Mouse (Mus musculus) midbrain, embryonic 14.5 days (tissue): Measurements from ENCODE around the gene Dis3l2. TPM values are rescaled to one million over a fixed set of nuclear protein-coding genes. Genes with fewer than 3 reads are reported as not detected.

ENCODE experiments used
- ATAC-seq: fragments of 200-750 bp; cut with Nextera tagmentation; 2 replicates; pipeline ENCODE4 v1.8.0; 2017; ENCODE audit warnings: moderate number of reproducible peaks, moderate library complexity; ENCODE audit not compliant: low FRiP score, low TSS enrichment
- DNase-seq: peaks from one replicate; pipeline ENCODE4 v3.0.0-alpha.2; 2015
- H3K27ac ChIP-seq: fragments of 300-500 bp; sonication (generic); replicated peaks from 2 replicates; pipeline ENCODE4 v1.5.1; 2014; ENCODE audit warnings: mild to moderate bottlenecking, low read depth, low read length, moderate library complexity
- H3K27me3 ChIP-seq: fragments of 300-500 bp; sonication (generic); 2 replicates; pipeline ENCODE4 v1.6.1; 2014; ENCODE audit warnings: low read length, control low read depth, mixed read lengths; ENCODE audit not compliant: control insufficient read depth, insufficient read depth
- H3K36me3 ChIP-seq: fragments of 300-500 bp; sonication (generic); 2 replicates; pipeline ENCODE4 v1.6.1; 2014; ENCODE audit warnings: low read length, control low read depth; ENCODE audit not compliant: control insufficient read depth, insufficient read depth
- H3K4me1 ChIP-seq: fragments of 300-500 bp; sonication (generic); 2 replicates; pipeline ENCODE4 v1.6.1; 2014; ENCODE audit warnings: mild to moderate bottlenecking, antibody characterized with exemption, low read length, control low read depth; ENCODE audit not compliant: control insufficient read depth, insufficient read depth
- H3K4me2 ChIP-seq: fragments of 300-500 bp; sonication (generic); 2 replicates; pipeline ENCODE4 v1.6.1; 2014; ENCODE audit warnings: mild to moderate bottlenecking, low read length, moderate library complexity
- H3K4me3 ChIP-seq: fragments of 300-500 bp; sonication (generic); replicated peaks from 2 replicates; pipeline ENCODE4 v1.5.1; 2014; ENCODE audit warnings: low read depth, low read length
- H3K9ac ChIP-seq: fragments of 300-500 bp; sonication (generic); replicated peaks from 2 replicates; pipeline ENCODE4 v1.6.1; 2014; ENCODE audit warnings: mild to moderate bottlenecking, low read length, moderate library complexity
- H3K9me3 ChIP-seq: fragments of 300-500 bp; sonication (generic); 2 replicates; pipeline ENCODE4 v1.6.1; 2016; ENCODE audit warnings: low read length, control low read depth, mixed read lengths; ENCODE audit not compliant: control insufficient read depth
- WGBS: fragments of 180-500 bp; shearing (Covaris S2); extraction: QIAGEN DNeasy Blood & Tissue Kit; methylation state at CpG from one replicate; pipeline ENCODE4 v1.1.7; 2014; 5-methylcytosine and 5-hydroxymethylcytosine counted together
- polyA plus RNA-seq: library from polyadenylated mRNA; unstranded; fragments of >200 nt; fragmentation: Nextera tagmentation; extraction: Ambion mirVana; gene quantifications from 2 replicates; pipeline ENCODE4 v1.2.1, GENCODE M21; 2014

Gene Dis3l2
- polyA plus RNA-seq, 1 experiment from 2014 or later: 39.9 TPM

- no peak for DNase-seq
- Histone ChIP-seq H3K27ac (no peak overlapping the region), H3K27me3 (no peaks in the 10 kb centered on the region), H3K4me1 (peaks cover 6% of the 10 kb centered on the region; the same call in 1 of the 2 replicates), H3K9ac (no peak overlapping the region), H3K4me3 (no peak overlapping the region), H3K9me3 (no peaks in the 10 kb centered on the region), H3K4me2 (no peak overlapping the region), H3K36me3 (no peaks in the 10 kb centered on the region)
- no peak for ATAC-seq
- 91% methylated on average over 5 of the region's 5 CpGs for WGBS
Observed at GRCm38 (mm10) chr1:87001365-87001764, 297.8 kb downstream of the Dis3l2 start.

- DNase-seq (peak; percentile 25), ATAC-seq (no peak)
- Histone ChIP-seq H3K4me3 (no peak overlapping the region), H3K4me1 (peaks cover 6% of the 10 kb centered on the region; the same call in 1 of the 2 replicates), H3K27me3 (no peaks in the 10 kb centered on the region), H3K27ac (no peak overlapping the region), H3K36me3 (no peaks in the 10 kb centered on the region), H3K4me2 (no peak overlapping the region), H3K9me3 (no peaks in the 10 kb centered on the region), H3K9ac (no peak overlapping the region)
- 44% methylated on average over 9 of the region's 9 CpGs for WGBS
Observed at GRCm38 (mm10) chr1:87002545-87003168, 299.0 kb downstream of the Dis3l2 start.

DNA sequence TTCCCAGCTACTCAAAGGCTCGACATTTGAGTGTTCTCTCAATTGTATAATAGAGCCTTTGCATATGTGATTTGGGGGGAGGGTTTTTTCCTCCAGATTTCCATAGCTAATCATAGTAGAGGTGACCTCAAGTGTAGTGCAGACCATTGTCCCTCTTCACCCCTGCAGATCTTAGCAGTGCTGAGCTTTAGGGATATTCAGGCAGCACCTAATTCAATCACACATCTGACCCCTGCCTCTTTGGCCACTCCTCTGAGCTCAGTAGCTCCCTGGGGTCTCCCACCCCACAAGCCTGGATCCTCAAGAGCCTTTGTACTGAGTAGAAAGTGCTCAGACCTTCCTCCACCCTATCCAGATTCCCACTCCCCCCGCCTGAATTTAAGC is 299.6 kb downstream of the Dis3l2 start:
- H3K4me2 ChIP-seq: no peak overlapping the region
- DNase-seq: no peak

DNA sequence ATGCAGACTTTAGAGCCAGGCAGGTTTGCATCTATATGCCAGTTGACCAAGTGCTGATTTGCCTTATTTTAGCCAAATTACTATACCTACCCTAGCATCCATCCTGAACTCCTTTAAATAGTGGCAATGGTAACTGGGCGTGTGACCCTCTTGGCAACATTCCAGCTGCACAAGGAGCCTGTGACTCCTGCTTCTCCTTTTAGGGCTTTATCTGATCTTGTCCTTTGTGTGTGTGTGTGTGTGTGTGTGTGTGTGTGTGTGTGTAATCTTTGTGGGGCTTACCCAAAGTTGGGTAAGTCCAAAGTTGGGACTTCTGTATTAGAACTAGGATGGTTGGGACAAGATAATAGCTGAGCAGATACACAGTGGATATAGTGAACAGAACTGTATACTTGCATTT is 302.8 kb downstream of the Dis3l2 start:
- Histone ChIP-seq H3K4me2 (no peak overlapping the region), H3K27ac (no peak overlapping the region), H3K9me3 (no peaks in the 10 kb centered on the region), H3K4me1 (peaks cover 6% of the 10 kb centered on the region; the same call in 1 of the 2 replicates), H3K27me3 (no peaks in the 10 kb centered on the region), H3K4me3 (no peak overlapping the region), H3K36me3 (no peaks in the 10 kb centered on the region), H3K9ac (no peak overlapping the region)
- no peak for ATAC-seq
- 96% methylated on average over 1 of the region's 1 CpGs for WGBS
- no peak for DNase-seq

More for the DNA sequence above, 299.6 kb downstream of the Dis3l2 start:
- peaks cover 6% of the 10 kb centered on the region; the same call in 1 of the 2 replicates for H3K4me1 ChIP-seq
- no peaks in the 10 kb centered on the region for H3K27me3 ChIP-seq
- 18% methylated on average over 2 of the region's 2 CpGs for WGBS
- no peaks in the 10 kb centered on the region for H3K9me3 ChIP-seq
- no peaks in the 10 kb centered on the region for H3K36me3 ChIP-seq
- no peak overlapping the region for H3K27ac ChIP-seq
- no peak overlapping the region for H3K4me3 ChIP-seq
- H3K9ac ChIP-seq: no peak overlapping the region
- no peak for ATAC-seq

DNA sequence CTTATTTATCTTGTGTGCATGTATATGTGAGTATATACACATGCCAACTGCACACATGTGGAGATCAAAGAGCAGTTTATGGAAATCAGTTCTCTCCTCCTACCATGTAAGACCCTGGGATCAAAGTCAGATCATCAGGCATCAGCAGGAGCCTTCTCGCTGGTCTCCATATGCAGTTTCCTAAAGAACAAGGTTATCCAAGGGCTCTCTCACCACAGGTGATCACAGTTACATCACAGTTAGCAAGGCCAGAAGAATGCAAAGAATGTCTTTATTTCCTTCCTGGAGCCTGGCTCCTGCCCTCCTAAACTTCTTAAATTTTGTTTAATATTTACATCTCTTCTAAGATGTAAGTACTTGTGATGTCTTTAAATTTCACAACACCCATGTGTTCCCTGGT is 304.6 kb downstream of the Dis3l2 start:
- Histone ChIP-seq H3K4me1 (peaks cover 2% of the 10 kb centered on the region; the same call in 1 of the 2 replicates), H3K4me2 (no peak overlapping the region), H3K36me3 (no peaks in the 10 kb centered on the region), H3K27me3 (no peaks in the 10 kb centered on the region), H3K9ac (no peak overlapping the region), H3K27ac (no peak overlapping the region), H3K4me3 (no peak overlapping the region), H3K9me3 (no peaks in the 10 kb centered on the region)
- ATAC-seq (no peak), DNase-seq (no peak)
- 40% methylated on average over 1 of the region's 1 CpGs for WGBS

DNA sequence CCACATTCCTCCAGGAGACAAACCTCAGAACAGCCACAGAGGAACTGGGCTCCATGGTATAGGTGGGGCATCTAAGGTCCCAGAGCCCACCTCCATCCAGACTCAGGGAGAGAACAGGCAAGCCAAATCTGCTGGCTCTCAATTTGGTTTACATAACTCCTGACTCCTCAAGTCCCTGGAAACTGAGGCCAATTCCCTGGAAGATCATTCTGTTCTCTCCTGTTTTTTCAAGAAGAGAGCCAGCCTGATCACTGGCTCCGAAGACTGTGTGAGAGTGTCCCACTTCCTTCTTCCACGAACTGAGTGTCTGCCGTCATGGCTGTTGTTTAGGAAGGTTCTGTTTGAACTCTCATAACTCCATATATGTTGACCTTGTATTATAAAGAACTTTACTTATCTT is 305.5 kb downstream of the Dis3l2 start:
- H3K27me3 ChIP-seq: no peaks in the 10 kb centered on the region
- DNase-seq (no peak), ATAC-seq (no peak)
- no peak overlapping the region for H3K4me3 ChIP-seq
- WGBS: 95% methylated on average over 3 of the region's 3 CpGs
- no peaks in the 10 kb centered on the region for H3K9me3 ChIP-seq
- H3K27ac ChIP-seq: no peak overlapping the region
- no peak overlapping the region for H3K4me2 ChIP-seq
- H3K4me1 ChIP-seq: no peaks in the 10 kb centered on the region
- H3K9ac ChIP-seq: no peak overlapping the region
- no peaks in the 10 kb centered on the region for H3K36me3 ChIP-seq

- no peaks in the 10 kb centered on the region for H3K36me3 ChIP-seq
- no peak overlapping the region for H3K9ac ChIP-seq
- H3K9me3 ChIP-seq: no peaks in the 10 kb centered on the region
- no peaks in the 10 kb centered on the region for H3K4me1 ChIP-seq
- H3K27ac ChIP-seq: no peak overlapping the region
- no peaks in the 10 kb centered on the region for H3K27me3 ChIP-seq
- 82% methylated on average over 12 of the region's 12 CpGs for WGBS
- H3K4me2 ChIP-seq: no peak overlapping the region
- DNase-seq: no peak
- H3K4me3 ChIP-seq: no peak overlapping the region
- no peak for ATAC-seq
Observed at GRCm38 (mm10) chr1:87010629-87011330, 307.2 kb downstream of the Dis3l2 start.

- H3K27me3 ChIP-seq: no peaks in the 10 kb centered on the region
- 81% methylated on average over 3 of the region's 3 CpGs for WGBS
- H3K36me3 ChIP-seq: no peaks in the 10 kb centered on the region
- H3K4me2 ChIP-seq: no peak overlapping the region
- H3K4me1 ChIP-seq: no peaks in the 10 kb centered on the region
- no peak overlapping the region for H3K4me3 ChIP-seq
- DNase-seq (no peak), ATAC-seq (no peak)
- H3K27ac ChIP-seq: no peak overlapping the region
- no peaks in the 10 kb centered on the region for H3K9me3 ChIP-seq
- H3K9ac ChIP-seq: no peak overlapping the region
Observed at GRCm38 (mm10) chr1:87011718-87012117, 308.1 kb downstream of the Dis3l2 start.

DNA sequence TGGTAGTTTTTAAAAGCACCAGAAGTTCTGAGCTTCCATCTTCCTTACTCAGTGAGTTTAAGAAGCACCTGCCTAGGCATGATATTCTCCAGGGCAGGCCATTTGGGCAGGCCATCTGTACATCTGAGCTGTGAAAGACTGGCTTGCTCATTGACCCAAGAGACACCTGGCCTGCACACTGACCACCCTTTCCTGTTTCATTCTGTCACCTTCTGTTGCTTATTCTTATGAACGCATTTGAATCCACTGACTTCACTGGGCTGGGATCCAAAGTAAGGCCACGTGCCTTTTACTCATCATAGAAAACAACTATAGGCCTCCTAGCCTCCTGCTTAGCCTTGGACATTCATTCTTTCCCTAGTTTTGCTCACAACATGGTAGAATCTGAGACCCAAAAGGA is 309.0 kb downstream of the Dis3l2 start:
- no peaks in the 10 kb centered on the region for H3K4me1 ChIP-seq
- no peak overlapping the region for H3K27ac ChIP-seq
- H3K9ac ChIP-seq: no peak overlapping the region
- no peaks in the 10 kb centered on the region for H3K9me3 ChIP-seq
- no peak for DNase-seq
- WGBS: 92% methylated on average over 2 of the region's 2 CpGs
- H3K4me2 ChIP-seq: no peak overlapping the region
- H3K27me3 ChIP-seq: no peaks in the 10 kb centered on the region
- H3K36me3 ChIP-seq: no peaks in the 10 kb centered on the region
- H3K4me3 ChIP-seq: no peak overlapping the region
- no peak for ATAC-seq
